Mouse (Mus musculus) erythroblast, embryonic 14.5 days (primary cell): Measurements from ENCODE around the gene Tmem199. TPM values are rescaled to one million over a fixed set of nuclear protein-coding genes. Genes with fewer than 3 reads are reported as not detected.

ENCODE experiments used
- H3K27me3 ChIP-seq: 2 replicates; pipeline ENCODE4 v1.6.1; 2012; ENCODE audit warnings: inconsistent platforms; ENCODE audit not compliant: control insufficient read depth
- H3K36me3 ChIP-seq: 2 replicates; pipeline ENCODE4 v1.6.1; 2012; ENCODE audit warnings: mild to moderate bottlenecking, inconsistent platforms; ENCODE audit not compliant: control insufficient read depth
- H3K4me1 ChIP-seq: 2 replicates; pipeline ENCODE4 v1.6.1; 2012; ENCODE audit warnings: inconsistent platforms; ENCODE audit not compliant: control insufficient read depth
- H3K4me3 ChIP-seq: replicated peaks from 2 replicates; pipeline ENCODE3; 2012; ENCODE audit warnings: moderate library complexity, mild to moderate bottlenecking, inconsistent platforms
- H3K9me3 ChIP-seq: 2 replicates; pipeline ENCODE4 v1.6.1; 2012; ENCODE audit warnings: low read length, inconsistent platforms, mixed read lengths; ENCODE audit not compliant: control insufficient read depth
- GATA1 ChIP-seq: IDR thresholded peaks from 2 replicates; pipeline ENCODE4 v1.6.1; 2012; ENCODE audit warnings: low read length, inconsistent platforms, mixed read lengths
- TAL1 ChIP-seq: IDR thresholded peaks from 3 replicates; pipeline ENCODE4 v1.6.1; 2012; ENCODE audit warnings: low read length, inconsistent platforms, mixed read lengths
- polyA plus RNA-seq: library from polyadenylated mRNA; stranded (reverse); fragments of >175 nt; gene quantifications from 2 replicates; pipeline ENCODE4 v1.2.3, GENCODE M21; 2012

Tmem199 gene
- polyA plus RNA-seq, 1 experiment, result 0.55 TPM

- Histone ChIP-seq H3K27me3 (no peaks in the 10 kb centered on the region), H3K4me3 (peak overlapping the region; percentile 72), H3K4me1 (peaks cover 30% of the 10 kb centered on the region), H3K36me3 (peaks cover 47% of the 10 kb centered on the region), H3K9me3 (no peaks in the 10 kb centered on the region)
- no peak for TF ChIP-seq GATA1
- TF ChIP-seq TAL1, result no peak
Measured at GRCm38 (mm10) chr11:78513106-78513790, 1.3 kb upstream of the Tmem199 start.

DNA sequence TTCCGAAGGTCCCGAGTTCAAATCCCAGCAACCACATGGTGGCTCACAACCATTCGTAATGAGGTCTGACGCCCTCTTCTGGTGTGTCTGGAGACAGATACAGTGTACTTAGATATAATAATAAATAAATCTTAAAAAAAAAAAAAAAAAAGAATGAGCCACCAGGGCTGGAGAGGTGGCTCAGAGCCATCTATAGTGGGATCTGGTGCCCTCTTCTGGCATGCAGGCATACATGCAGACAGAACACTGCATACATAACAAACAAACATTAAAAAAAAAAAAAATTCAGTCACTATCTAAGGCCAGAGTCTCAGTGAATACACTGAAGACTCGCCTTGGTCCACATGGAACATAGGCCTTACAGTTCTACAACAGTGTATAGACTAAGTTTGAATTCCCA, 2.8 kb downstream of the Tmem199 start:
- H3K9me3 ChIP-seq, result no peaks in the 10 kb centered on the region
- peaks cover 45% of the 10 kb centered on the region for H3K36me3 ChIP-seq
- H3K27me3 ChIP-seq, result no peaks in the 10 kb centered on the region
- TF ChIP-seq TAL1 (no peak), GATA1 (no peak)
- peaks cover 24% of the 10 kb centered on the region for H3K4me1 ChIP-seq
- no peak overlapping the region for H3K4me3 ChIP-seq

- peaks cover 6% of the 10 kb centered on the region for H3K27me3 ChIP-seq
- H3K4me1 ChIP-seq, result no peaks in the 10 kb centered on the region
- H3K4me3 ChIP-seq, result no peak overlapping the region
- H3K9me3 ChIP-seq, result no peaks in the 10 kb centered on the region
- TF ChIP-seq TAL1, result no peak
- no peak for TF ChIP-seq GATA1
- H3K36me3 ChIP-seq, result peaks cover 45% of the 10 kb centered on the region
Measured at GRCm38 (mm10) chr11:78505430-78505829, 6.5 kb downstream of the Tmem199 start.

- Histone ChIP-seq H3K4me3 (no peak within 1 kb of the TSS), H3K27me3 (peaks cover 28% of the 10 kb centered on the region), H3K36me3 (peaks cover 28% of the 10 kb centered on the region), H3K9me3 (no peaks in the 10 kb centered on the region), H3K4me1 (no peaks in the 10 kb centered on the region; the same call in 1 of the 2 replicates)
- TF ChIP-seq TAL1, result no peak
- TF ChIP-seq GATA1, result no peak
Measured at GRCm38 (mm10) chr11:78502909-78503650, 8.9 kb downstream of the Tmem199 start, which contains the start of gene Sebox. Sebox (plus strand) TSS chr11:78503447.

DNA sequence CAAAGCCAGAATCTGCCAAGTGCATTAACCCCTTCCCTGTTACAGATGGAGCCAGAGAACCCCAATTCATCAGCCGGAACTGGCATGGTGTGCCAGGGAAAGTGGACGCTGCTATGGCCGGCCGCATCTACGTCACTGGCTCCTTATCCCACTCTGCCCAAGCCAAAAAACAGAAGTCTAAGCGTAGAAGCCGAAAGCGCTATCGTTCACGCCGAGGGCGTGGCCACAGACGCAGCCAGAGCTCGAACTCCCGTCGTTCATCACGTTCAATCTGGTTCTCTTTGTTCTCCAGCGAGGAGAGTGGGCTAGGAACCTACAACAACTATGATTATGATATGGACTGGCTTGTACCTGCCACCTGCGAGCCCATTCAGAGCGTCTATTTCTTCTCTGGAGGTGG, 10.4 kb downstream of the Tmem199 start:
- Histone ChIP-seq H3K4me3 (no peak overlapping the region), H3K4me1 (peaks cover 14% of the 10 kb centered on the region), H3K36me3 (peaks cover 13% of the 10 kb centered on the region), H3K9me3 (peaks cover 4% of the 10 kb centered on the region; the same call in 1 of the 2 replicates), H3K27me3 (peaks cover 44% of the 10 kb centered on the region)
- no peak for TF ChIP-seq TAL1
- no peak for TF ChIP-seq GATA1

DNA sequence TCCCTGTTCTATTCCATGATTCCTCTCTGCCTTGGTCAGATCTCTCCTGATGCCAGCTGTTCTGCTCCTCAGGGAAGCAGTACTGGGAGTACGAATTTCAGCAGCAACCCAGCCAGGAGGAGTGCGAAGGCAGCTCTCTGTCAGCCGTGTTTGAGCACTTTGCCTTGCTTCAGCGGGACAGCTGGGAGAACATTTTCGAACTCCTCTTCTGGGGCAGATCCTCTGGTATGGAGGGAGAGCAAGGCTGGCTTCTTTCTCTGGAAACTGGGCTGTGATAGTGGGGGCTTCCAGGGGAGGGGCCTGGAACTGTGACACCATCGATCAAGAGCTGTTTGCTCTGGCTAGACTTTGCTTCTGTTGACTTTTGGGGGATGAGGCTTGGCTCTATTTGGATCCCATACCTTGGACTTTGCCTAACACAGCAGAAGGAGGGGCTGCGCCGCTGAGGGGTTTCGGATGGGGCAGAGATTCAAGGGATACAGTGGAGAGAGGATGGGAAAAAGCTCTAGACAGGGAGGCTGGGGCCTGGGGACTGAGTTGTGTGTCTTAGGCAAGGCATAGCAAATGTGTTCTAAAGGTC, 11.3 kb downstream of the Tmem199 start:
- Histone ChIP-seq H3K4me1 (peaks cover 14% of the 10 kb centered on the region), H3K27me3 (peaks cover 52% of the 10 kb centered on the region), H3K9me3 (peaks cover 4% of the 10 kb centered on the region; the same call in 1 of the 2 replicates), H3K36me3 (peaks cover 4% of the 10 kb centered on the region), H3K4me3 (peak overlapping the region; percentile 52)
- no peak for TF ChIP-seq GATA1
- TF ChIP-seq TAL1, result no peak

DNA sequence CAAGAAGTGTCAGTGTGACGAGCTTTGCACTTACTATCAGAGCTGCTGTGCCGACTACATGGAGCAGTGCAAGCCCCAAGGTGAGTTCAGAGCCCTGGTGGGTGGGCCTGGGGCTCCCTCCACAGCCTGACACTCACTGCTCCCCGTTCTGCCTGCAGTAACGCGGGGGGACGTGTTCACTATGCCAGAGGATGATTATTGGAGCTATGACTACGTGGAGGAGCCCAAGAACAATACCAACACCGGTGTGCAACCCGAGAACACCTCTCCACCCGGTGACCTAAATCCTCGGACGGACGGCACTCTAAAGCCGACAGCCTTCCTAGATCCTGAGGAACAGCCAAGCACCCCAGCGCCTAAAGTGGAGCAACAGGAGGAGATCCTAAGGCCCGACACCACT, 12.4 kb downstream of the Tmem199 start:
- Histone ChIP-seq H3K4me1 (peaks cover 14% of the 10 kb centered on the region), H3K27me3 (peaks cover 64% of the 10 kb centered on the region), H3K9me3 (peaks cover 4% of the 10 kb centered on the region; the same call in 1 of the 2 replicates), H3K4me3 (peak overlapping the region; percentile 52), H3K36me3 (no peaks in the 10 kb centered on the region; the same call in 1 of the 2 replicates)
- TF ChIP-seq GATA1, result no peak
- no peak for TF ChIP-seq TAL1

- Histone ChIP-seq H3K36me3 (no peaks in the 10 kb centered on the region; the same call in 1 of the 2 replicates), H3K27me3 (peaks cover 69% of the 10 kb centered on the region), H3K4me1 (peaks cover 14% of the 10 kb centered on the region), H3K4me3 (peak within 1 kb of the TSS; percentile 52), H3K9me3 (peaks cover 4% of the 10 kb centered on the region; the same call in 1 of the 2 replicates)
- TF ChIP-seq GATA1, result no peak
- no peak for TF ChIP-seq TAL1
Measured at GRCm38 (mm10) chr11:78499004-78499403, 13.0 kb downstream of the Tmem199 start, which contains the start of gene Vtn. Vtn (plus strand) TSS chr11:78499091.
